Mouse (Mus musculus) adrenal gland, postnatal 25 days (tissue): ENCODE results near the gene Pnpla1. TPM values are rescaled to one million over a fixed set of nuclear protein-coding genes. Genes with fewer than 3 reads are reported as not detected.

Experiments used
- DNase-seq: peaks from one replicate; pipeline ENCODE4 v3.0.0; 2021; ENCODE audit warnings: mixed read lengths
- total RNA-seq: library from RNA; stranded (reverse); gene quantifications from 2 replicates; pipeline ENCODE4 v1.2.3, GENCODE M21; 2021

Pnpla1 gene
- total RNA-seq, 1 experiment from 2014 or later = 0.09 TPM

DNA sequence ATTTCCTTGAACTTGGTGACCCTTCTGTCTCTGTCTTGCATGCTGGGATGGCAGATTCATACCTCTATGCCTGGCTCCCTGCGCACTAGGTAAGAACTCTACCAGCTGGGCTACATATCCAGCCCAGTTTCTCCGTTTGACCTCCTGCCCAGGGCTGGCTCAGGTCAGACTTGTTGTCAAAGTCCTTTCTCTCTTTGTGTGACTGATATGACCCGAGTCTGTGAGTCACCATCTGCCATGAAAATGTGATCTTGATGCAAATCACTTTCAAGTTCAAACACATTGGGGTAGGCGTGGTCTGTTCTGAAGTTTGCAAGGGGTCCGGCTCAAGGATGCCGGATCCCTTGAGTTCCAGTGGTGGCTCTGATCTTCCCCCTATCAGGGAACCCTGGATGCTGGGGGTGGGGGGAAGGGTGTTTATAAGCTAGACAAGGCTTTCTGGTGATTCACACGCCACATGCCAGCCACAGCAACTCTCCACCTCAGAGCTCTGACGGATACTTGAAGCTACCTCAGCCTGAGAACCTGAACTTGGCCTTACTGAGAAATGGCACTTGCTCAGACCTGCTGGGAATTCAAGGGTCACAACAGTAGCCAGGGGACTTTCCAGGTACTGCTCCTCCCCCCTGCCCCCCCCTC, 66.9 kb downstream of the Pnpla1 start:
- no peak for DNase-seq

DNA sequence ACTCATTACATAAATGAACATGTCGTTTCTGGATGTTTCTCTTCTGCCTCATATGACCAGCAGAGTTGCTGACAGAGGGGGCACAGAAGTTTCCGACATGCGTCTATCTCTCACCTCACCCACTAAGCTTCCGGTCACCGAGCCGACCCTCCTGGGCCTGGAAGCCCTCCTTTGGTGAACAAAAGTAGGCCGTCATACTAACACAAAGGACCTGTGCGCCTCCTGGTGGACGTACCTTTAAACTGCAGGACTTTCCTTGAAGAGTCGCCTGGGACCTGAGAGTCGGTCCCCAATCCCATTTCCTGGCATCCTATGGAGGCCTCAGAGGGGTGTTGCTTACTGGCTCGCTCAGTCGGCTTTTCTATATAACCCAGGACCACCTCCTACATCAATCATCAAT, 68.2 kb downstream of the Pnpla1 start:
- DNase-seq = peak; percentile 79

DNA sequence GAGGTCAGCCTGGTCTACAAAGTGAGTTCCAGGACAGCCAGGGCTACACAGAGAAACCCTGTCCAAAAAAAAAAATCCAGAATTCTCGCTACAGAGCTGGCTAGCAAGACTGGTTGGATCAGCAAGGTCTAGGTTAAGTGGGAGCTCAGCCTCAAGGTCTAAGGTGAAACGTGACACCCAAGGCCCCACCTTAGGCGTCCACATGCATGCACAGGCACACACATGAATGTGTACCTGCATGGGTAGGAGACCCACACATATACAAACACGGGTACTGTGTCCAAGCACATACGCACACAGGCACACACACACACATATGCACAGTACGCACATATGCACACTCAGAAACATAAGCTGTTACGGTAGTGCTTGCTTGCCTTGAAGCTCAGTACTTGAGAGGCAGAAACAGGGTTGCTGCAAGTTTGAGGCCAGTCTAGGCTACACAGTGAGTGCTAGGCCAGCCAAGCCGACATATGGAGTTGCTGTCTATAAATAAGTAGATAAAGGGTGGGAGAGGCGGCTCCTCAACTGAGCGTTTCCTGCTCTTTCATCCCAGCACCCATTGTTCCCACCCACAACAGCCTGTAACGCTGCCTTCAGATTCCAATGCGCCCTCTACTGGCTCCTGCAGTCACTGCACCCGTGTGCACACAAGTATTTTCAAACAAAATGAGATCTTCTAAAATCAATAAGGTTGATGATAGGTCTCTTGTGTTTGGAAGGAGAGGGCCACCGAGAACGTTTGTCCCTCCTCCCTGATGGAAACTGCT, 68.8 kb downstream of the Pnpla1 start:
- DNase-seq = peak; percentile 55

GRCm38 (mm10) chr17:28928004-28928403, 69.8 kb downstream of the Pnpla1 start:
- no peak for DNase-seq

DNA sequence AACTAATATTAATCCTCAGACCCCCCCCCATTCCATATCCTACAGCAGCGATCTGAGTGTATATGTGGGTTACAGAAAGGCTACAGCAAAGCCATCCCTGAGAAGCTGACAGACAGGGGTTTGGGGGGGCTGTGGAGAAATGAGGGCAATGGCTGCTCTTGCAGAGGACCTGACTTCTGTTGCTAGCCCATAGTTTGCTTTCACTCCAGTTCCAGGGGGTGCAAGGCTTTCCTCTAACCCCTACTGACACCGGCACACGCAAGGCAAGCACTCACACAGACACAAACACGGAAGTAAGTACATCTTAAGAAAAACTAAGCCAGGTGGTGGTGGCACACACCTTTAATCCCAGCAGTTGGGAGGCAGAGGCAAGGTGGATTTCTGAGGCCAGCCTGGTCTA, 71.2 kb downstream of the Pnpla1 start:
- no peak for DNase-seq

DNA sequence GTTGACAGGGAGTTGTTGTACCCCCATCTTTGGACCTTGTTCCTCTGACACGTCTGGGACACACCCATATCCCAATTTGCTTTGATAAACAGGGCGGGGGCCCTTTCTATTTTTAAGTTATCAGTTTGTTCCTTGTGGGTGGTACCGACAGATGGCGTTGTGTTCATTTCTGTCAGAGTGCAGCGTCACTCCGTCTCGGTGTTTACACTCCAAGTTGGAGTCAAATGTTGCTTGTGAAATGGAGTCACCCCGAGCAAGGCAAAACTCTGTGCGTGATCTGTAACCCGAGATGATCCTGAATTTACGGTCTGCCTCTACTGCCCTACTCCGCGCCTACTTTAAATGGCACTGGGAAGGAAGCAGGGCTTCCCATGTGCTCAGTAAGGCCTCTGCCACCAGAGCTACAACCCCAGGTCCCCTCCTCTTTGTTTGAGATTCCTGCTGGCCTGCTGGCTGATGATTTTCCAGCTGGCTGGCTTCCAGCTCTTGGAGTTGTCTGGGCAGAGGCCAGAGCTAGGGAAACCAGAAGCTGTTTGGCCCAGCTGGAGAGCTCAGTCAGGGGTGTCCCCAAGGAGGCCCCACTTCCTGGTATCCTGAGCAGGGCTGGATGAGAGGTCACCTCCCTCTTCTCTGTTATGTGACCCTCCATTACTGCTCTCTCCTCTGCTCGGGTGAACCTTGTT, 72.3 kb downstream of the Pnpla1 start:
- DNase-seq = peak; percentile 92

GRCm38 (mm10) chr17:28931436-28932211, 73.4 kb downstream of the Pnpla1 start:
- no peak for DNase-seq

GRCm38 (mm10) chr17:28932274-28932673, 74.1 kb downstream of the Pnpla1 start:
- no peak for DNase-seq

DNA sequence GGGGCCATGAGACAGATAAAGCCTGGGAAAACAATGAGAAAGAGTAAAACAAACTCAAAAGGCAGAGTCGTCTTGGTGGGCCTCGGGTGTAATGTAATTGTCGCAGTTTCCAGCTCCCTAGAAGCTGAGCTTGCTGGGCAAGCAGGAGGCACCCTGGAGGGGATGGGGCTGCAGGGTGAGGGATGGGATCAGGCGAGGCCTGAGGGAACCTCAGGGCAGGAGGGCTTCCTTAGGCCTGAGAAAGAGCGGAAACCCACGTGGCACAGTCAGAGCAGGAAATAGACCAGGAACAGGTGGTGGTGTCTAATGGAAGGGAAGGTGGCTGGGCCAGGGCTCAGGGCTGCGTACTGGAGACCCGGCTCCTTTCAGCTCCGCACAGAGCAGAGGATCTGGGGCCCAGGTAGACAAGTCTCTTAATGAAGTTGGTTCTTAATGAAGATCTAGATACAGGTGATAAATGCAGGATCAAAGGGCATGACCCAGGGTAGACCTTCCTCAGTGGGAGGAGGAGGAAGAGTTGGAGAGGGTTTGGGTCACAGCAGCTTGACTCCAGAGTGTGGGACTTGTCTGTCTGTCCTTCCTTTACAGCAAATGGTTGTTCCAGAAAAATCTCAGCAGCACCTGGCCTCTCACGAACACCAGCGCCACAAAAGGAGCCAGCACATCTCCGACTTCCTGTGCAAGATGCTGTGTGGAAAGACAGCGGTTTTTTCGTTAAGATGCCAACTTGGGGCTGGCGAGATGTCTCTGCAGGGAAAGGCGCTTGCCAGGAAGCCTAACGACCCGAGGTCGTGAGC, 76.1 kb downstream of the Pnpla1 start:
- no peak for DNase-seq

DNA sequence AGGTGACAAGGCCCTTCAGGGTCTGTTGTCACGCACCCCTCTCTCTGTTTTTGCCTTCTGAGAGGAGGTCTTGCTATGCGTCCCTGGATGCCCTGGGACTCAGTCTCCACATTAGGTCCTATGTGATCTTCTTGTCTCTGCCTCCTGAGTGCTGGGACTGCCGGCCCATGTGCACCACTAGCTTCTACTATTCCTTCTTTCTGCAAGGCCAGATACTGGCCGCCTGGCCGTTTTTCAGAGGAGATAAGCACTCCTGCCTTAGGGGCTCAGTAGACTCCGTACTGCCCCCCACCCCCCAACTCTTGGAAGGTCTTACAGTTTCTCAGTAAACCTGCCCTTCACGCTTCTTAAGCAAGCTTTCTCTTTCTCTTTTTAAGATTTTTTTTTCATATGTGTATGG, 77.9 kb downstream of the Pnpla1 start:
- DNase-seq = no peak

DNA sequence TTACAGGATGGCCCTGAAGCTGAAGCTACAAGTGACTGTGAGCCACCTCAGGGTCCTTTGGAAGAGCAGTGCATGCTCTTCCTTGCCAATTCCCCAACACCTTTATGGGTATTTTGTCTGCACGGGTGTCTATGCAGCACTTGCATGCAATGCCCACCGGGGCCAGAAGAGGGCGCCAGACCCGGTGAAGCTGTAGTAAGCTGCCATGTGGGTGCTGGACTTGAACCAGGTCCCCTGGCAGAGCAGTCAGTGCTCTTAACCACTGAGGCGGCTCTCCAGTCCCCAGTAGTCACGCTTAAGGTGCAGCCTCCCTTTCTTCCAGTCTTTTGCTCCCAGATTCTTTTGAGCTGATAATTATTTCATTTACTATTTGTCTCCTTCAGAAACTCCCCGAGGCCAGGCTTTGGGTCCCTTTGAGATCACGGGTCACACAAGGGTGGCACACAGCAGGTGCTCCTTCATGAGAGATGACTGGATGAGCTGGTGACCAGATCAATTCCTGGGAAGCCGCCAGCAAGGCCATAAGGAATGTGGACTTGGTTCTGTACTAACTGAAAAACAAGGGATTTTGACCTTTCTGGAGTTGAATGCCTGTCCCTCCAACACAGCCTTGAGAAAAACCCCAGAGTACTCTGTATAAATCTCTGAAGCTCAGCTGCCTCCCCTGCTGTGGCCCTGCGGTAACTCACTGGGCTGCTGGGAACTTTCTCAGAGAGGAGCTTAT, 78.6 kb downstream of the Pnpla1 start:
- peak; percentile 65 for DNase-seq

Other genes starting within 250 kb of the Pnpla1 start
- 60.9 and 76.5 TPM in 2 replicates for gene Srpk1, start 235.7 kb upstream of the Pnpla1 start, total RNA-seq
- gene Slc26a8, start 168.2 kb upstream of the Pnpla1 start, total RNA-seq = 1.9 TPM in 1 of 2 replicates, not detected in the other
- 82.6 and 88.6 TPM in 2 replicates for gene Mapk14, start 167.1 kb upstream of the Pnpla1 start, total RNA-seq
- gene AC170998.1, start 132.3 kb upstream of the Pnpla1 start, total RNA-seq = 1.7 and 2.2 TPM in 2 replicates
- 189 and 241 TPM in 2 replicates for gene Mapk13, start 89.1 kb upstream of the Pnpla1 start, total RNA-seq
- gene Brpf3, start 57.3 kb upstream of the Pnpla1 start, total RNA-seq = 91.3 and 122 TPM in 2 replicates
- not detected in 2 replicates for gene 4930539E08Rik, start 56.9 kb downstream of the Pnpla1 start, total RNA-seq
- gene Pxt1, start 85.4 kb downstream of the Pnpla1 start, total RNA-seq = not detected in 2 replicates
- gene Kctd20, start 93.5 kb downstream of the Pnpla1 start, total RNA-seq = 47.8 and 69.8 TPM in 2 replicates
- gene Stk38, start 149.6 kb downstream of the Pnpla1 start, total RNA-seq = 79.5 TPM in 2 replicates
- gene Srsf3, start 174.2 kb downstream of the Pnpla1 start, total RNA-seq = 119 and 172 TPM in 2 replicates
- gene Cdkn1a, start 232.6 kb downstream of the Pnpla1 start, total RNA-seq = 8.9 and 23.4 TPM in 2 replicates